Mouse (Mus musculus) gastrocnemius, postnatal 36 days (tissue): ENCODE data around the gene Tbata. TPM values are rescaled to one million over a fixed set of nuclear protein-coding genes. Genes with fewer than 3 reads are reported as not detected.
A peak's percentile ranks its signal among the peaks of the same experiment; 100 is the strongest.

Experiments used
- DNase-seq, 2 experiments: peaks; one replicate each; pipeline ENCODE4 v3.0.0; 2022
- intact Hi-C: fragments of 180-260 bp; cut with DNase I; formaldehyde crosslinking; loops from one replicate; pipeline ENCODE4 v1.15.1; 2025
- total RNA-seq, 2 experiments: library from RNA; stranded (reverse); gene quantifications; 2 replicates each; pipeline ENCODE4 v1.2.3; 2021

The Tbata gene
- total RNA-seq, 2 experiments from 2014 or later: 1.7 TPM; not detected in 1

DNA sequence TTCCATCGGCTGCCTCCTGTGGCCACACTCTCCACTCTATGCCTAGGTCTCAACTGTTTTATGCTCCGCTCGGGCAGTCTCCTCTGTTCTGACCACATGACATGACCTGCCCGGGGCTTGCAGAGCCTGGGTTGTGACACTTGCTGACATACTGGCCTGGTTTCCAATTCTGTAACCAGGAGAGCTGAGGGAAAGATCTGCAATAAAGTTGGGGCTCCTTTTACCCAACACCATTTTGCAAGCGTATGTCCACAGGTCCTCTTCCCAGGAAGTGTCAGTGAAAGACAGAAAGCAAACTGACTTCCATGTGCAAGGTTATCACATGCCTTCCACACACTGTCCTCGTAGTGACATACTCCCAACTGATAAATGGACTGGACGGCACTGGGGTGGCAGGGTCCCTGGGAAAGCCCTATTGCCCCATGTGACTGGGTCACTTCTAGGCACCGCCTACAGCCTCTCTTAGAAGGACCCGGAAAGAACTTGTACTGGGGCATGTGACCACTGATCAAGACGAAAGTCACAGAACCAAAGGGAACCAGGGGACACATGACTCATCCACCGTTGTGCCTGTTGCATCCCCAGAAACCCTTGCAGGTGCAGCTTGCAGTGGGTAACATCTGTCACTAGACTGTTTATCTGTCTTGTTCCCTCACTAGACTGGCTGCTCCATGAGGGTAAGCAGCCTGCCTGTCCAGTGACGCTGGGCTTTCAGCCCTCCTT lies 30.0 kb downstream of the Tbata start:
- intact Hi-C loops: loop anchor here (5.0 kb wide), 1 partner anchor 71 kb away; the partner anchor contains the start of gene Adamts14
- DNase-seq: no peak

DNA sequence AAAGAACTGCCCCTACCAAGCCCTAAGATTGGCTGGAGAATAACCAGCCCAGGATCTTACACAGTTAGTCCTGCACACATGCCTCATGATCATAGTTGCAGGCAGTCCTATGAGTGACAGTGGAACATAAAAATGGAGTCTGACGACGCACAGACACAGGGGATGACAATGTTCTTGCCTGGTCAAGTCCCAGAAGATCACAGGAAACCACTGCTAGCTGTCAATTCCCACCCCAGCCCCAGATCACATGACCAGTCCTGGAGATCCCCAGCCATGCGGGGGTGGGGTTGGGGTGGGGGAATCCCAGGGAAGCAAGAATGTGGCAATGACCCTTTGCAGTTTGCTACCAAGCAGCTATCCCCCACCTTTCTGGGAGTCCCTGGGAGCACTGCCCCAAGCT lies 32.2 kb downstream of the Tbata start:
- intact Hi-C loops: loop anchor here (5.0 kb wide), 1 partner anchor 68 kb away; the partner anchor contains the start of gene Adamts14
- peak in 1 of 2 experiments; percentile 9 for DNase-seq

DNA sequence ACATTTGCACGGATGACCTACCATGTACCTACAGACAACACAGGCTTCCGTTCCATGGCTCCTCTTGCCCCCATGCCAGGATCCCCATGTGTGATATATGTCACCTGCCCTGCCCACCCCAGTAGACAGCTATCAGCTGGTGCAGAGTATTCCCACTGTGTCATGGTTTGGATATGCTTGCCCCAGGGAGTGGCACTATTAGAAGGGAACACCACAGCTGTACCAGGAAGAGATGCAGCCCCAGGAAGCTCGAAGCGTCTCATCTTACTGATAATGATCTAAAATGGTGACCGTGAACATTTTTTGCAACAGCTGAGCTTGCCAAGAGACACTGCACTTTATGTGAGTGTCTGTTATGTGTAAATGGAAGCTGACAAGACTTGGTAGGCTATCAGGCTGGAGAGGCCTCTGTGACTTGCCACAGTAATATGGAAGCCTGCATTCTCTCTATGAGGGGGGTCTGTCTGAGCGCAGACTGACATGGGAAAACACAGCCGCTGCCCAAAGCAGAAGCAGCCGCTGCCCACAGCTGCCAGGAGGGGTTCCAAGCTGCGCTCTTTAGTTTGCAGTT lies 36.4 kb downstream of the Tbata start:
- intact Hi-C loops: no loop called here

DNA sequence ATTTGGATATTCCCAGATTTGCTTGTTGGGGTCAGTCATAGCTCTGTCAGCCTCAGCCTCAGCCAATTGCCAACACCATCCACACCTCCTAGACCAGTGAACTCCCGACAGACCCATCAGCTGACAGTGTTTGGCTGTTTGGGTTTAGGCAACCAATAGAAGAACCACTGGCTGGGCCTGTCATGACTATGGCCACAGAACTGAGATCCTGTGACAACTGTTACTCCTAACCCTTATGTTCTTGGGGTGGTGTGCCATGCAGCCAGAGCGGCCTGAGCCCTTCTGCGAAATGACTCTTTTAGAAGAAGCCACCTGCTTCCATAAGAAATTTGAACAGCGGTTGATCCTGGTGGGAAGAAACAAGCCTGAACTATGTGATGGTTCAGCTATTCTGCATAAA lies 39.4 kb downstream of the Tbata start:
- intact Hi-C loops: no loop called here
- no peak for DNase-seq

More for the DNA sequence above, 36.4 kb downstream of the Tbata start:
- no peak for DNase-seq

DNA sequence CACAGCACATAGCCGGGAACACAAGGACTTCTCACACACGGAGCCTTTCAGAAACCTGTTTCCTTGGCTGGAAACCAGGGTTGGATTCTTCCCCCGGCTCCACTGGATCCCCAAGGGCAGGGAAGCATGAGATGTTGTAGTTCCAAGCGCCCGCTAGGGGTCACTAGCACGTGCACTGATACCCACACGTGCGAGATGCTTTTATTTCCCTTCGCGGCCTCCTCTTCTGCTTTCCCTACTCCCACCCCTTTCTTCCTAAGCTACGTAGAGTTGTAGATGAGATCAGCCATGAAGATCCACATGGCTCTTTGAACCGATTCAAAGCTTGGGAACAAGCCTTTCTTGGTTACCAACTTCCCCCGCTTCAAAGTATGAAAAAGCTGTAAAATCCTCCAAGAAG lies 40.0 kb downstream of the Tbata start:
- intact Hi-C loops: no loop called here
- DNase-seq: peak in 1 of 2 experiments; percentile 41

DNA sequence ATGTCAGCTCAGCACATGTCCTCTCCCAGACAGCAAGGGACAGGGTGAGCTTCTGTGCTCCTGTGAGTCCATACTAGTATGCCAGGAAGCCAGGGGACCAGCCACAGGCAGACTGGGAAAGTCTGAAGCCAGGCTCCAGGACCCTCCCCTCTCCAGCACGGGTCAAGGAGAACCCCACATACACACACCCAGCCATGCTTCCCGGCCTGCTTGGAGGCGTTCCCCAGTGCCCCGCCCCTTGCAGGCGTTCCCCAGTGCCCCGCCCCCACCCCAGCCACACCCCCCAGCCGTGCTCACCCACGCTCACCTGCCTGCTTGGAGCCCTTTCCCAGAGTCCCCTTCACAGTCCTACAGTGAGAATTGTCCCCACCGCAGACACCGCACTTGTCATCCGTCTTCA lies 41.1 kb downstream of the Tbata start:
- DNase-seq: no peak
- intact Hi-C loops: no loop called here

DNA sequence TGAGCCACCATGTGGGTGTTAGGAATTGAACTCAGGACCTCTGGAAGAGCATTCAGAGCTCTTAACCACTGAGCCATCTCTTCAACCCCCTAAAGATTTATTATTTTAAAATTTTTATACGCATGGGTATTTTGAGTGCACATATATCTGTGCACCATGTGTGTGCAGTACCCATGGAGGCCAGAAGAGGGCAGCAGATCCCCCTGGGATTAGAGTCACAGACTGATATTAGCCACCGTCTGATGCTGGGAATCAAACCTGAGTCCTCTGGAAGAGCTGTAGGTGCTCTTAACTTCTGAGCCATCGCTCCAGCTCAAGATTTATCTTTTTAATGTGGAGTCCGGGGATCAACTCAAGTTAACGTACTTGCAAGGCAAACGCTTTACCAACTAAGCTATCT lies 43.9 kb downstream of the Tbata start:
- intact Hi-C loops: no loop called here

DNA sequence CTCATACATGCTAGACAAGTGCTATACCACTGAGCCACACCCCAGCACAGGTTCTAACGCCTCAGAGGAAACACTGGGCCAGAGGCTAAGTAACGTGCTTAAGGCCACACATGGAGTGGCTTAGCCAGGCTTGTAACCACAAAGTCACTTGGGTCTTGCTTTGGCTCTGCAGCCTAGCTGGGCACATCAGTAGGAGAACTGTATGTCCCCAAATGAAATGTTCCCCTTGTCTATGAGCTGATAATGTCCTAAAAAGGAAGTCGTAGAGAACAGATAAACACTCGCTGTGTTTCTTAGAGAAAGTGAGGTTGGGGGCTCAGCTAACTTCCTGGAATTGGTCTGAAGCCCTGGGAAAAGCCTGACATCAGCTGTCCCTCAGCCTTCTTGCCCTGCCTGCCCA lies 44.4 kb downstream of the Tbata start:
- intact Hi-C loops: no loop called here

More for the DNA sequence above, 43.9 kb downstream of the Tbata start:
- no peak for DNase-seq

DNA sequence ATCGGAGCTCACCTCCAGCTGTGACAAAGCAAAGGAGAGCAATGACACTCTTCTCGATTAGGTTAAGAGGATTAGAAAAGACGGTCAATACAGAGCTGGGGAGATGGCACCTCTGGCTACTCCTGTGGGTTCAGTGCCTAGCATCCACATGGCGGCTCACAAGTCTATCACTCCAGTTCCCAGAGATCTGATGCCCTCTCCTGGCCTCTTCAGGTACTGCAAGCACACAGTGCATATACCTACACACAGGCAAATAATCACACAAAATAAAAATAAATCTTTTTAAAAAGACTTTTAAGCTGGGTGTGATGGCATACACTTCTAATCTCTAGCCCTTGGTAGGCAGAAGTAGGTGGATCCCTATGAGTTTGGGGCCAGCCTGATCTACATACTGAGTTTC lies 47.6 kb downstream of the Tbata start:
- DNase-seq: no peak
- intact Hi-C loops: no loop called here

More for the DNA sequence above, 44.4 kb downstream of the Tbata start:
- no peak for DNase-seq

DNA sequence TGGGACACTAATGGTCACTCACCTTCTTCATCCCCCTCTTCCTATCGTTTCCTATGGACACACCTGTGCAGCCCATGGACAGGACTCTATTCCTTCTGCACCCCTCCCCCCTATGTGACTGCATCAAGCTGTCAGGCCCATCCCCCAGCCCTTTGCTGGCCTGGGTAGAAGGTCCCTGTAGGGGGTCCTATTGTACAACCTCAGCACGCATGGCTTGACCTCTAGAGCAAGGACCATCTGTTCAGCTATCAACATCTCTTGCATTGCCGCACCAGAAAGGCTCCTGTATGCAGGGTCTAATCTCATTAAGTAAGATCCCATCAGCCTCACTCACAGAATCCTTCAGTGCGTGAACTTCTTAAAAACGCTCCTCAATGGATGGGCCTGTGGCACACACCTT lies 53.9 kb downstream of the Tbata start:
- intact Hi-C loops: no loop called here
- DNase-seq: no peak

DNA sequence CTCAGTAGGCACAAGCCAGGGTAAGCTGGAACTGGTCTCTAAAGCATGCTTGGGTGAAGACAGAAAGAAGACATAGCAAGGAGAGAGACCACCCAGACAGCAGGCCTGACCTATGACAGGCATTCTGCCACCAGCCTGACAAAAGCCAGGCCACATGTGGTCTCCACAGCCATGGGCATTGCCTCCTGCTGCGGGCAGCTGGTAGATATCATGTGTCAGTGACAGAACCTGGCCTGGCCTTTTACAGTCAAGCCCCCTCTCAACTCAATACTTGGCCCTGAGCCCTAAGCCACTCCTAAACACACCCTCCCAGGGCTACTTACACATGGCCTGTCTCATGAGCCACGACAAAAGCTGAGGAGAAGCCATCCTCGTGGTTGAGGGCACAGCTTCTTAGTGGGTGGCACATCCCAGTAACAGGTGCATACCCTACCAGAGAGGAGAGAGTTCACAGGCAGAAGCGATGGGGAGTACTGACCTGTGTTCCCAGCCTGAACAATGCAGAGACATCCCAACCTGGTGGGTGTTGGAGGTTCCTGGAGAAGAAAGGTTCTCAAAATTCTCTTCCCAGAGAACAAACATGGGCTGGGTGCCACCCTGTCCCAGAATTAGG lies 55.1 kb downstream of the Tbata start:
- intact Hi-C loops: no loop called here
- no peak for DNase-seq

DNA sequence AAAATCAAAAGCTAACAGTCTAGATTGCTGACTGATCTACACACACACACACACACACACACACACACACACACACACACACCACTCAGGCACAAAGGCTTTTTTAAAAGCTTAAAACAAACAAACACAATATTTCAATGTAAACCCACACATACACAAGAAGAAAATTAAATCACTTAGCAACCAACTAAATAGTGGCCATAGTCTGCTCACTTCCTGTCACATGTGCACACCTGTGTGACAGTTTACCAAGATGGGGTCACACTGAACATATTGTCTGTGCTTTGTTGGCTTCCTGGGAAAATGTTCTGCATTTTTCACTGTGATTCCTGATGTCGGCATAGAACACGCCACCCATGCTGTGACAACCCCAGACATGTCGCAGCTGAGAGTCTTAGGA lies 60.0 kb downstream of the Tbata start:
- no peak for DNase-seq
- intact Hi-C loops: no loop called here

DNA sequence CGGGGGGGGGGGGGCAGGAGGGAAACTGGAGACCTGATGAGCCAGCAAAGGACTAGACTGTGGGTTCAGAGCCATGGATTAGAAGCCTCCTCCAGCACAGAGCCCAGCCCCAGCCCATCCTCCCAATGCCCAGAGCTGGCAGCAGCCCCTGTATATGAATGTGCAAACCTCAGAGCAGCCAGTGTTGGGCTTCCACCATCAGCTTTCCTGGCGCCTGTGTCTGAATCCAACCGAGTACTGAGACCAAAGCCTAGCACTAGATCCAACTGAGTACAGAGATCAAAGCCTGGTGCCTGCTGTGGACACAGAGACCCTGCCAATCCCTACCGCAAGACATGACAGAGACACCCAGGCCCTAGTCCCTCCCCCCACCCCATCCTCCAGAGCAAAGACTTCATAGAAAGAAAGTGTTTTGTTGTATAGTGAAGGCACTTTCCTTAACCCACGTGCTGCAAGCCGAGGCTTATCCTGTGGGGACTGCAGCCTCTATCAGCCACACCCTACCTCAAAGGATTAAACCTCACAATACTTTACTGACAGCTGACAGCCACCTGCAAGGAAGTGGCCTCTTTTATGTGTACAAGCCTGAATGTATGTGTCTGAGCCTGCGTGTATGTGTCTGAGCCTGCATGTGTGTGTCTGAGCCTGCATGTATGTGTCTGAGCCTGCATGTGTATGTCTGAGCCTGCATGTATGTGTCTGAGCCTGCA lies 61.3 kb downstream of the Tbata start:
- DNase-seq: no peak
- intact Hi-C loops: no loop called here

DNA sequence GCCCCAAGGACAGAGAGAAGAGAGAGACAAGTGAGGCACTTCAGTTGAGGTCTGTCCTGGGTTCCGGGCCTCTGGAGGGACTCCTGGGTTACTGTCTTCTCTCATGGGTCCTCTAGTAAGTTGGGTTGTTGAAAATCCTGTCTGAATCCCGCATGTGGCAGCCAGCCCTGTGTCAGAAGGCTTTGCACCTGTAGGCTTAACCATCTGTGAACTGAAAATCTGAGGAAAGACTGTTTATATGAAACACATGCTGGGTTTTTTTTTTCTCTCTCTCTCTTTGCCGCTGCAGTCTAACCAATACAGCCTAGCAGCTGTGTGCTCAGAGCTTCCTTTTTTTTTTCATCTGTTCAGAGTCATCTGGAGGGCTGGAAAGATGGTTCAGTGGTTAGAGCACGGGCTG lies 62.6 kb downstream of the Tbata start:
- no peak for DNase-seq
- intact Hi-C loops: no loop called here

DNA sequence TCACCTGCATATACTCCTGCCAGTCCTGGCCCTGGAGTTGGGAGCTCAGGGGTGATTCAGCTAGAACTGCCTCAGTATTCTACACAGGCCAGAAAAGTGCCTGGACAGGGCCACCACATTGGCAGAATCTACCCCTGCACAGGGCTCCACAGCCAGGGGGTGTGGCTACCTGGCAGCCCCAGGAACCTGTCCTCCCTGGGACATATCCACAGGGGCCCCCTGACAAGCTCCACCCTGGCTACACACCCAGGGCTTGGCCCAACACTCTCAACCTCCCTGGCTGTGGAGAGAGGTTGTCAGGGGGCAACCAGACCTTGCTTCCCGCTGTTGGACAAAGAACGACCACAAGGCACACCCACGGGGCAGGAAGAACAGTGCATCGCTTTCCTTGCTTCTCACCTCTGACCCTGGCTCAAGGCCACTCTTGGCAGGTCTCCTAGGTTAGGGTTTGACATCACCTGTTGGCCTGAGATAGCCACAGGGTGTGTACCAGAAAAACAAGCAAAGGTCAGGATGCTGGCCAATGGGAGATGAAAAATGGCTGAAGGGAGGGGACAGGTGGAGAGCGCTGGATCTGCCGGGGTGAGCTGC lies 64.0 kb downstream of the Tbata start:
- intact Hi-C loops: no loop called here
- DNase-seq: no peak

DNA sequence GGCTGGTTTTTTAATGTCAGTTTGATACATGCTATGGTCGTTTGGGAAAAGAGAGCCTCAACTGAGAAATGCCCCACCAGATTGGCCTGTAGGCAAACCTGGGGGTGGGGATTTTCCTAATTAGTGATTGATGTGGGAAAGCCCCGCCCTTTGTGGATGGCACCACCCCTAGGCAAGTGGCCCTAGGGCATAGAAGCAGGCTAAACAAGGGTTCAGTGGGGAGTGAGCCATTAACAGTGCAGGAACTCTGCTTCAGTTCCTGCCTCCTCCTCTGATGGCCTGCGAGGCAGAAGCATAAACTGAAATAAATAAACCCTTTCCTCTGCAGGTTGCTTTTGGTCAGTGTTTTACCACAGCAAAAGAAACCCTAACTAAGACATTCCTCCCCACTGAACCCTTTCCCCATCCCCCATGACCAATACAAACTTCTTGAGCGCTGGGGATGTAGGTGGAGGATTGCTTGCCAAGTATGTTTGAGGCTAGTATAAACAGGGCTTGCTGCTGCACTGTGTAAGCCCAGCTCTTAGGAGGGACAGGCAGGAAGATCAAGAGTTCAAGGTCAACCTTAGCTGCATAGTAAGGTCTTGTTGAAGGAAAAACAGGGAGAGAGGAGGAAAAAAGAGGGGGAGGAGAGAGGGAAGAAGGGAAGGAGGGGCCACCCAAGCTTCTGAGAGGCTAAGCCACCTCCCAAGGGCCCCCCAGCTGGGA lies 65.1 kb downstream of the Tbata start:
- no peak for DNase-seq
- intact Hi-C loops: no loop called here

DNA sequence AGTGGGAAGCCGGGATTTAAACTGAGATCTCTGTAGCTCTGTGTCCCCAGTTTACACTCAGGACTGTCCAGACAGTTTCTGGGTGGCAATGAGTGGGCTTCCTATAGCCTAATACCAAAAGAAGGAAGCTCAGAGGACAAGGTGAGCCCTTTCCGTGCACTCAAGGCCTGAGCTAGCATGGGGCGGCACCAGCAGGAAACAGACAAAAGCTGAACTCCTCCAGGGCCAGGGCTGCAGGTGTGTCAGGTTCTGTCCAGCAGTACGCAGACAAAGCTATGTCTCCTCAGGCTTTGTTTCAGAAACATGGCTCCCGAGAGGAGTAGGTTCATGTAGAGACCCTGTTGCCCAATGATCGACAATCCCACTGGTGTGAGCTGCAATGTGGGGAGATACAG lies 65.6 kb downstream of the Tbata start:
- intact Hi-C loops: no loop called here
- no peak for DNase-seq
